Mouse (Mus musculus) spleen, postnatal 10 days (tissue): ENCODE results near the gene Olfr131.
"Not testable (repeated sequence)": the region's sequence is repeated elsewhere in the genome, so short reads cannot be mapped to it uniquely, and the experiment has no call there.

Source experiments
- DNase-seq, 2 experiments: peaks; one replicate each; pipeline ENCODE4 v3.0.0; 2021 to 2022; ENCODE audit warnings: low spot score in 2 of 2

Gene Olfr131

DNA sequence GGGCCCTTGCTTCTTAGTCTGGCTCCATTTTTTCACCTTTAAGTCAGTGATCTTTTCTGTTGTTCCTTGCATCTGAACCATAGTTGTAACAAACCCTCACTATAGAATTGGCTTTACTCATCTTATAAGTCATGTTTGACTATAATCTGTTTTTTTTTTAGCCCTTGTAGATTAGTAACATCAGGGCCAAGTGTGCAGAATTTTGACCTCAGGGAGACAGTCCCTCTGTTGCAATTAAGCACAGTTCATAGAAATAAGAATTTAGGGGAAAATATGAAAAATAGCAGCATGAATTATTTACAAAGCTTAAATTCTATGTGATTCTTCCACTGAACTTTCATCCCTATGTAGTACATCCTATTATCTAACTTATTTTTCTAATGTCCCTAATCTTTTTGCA lies at the start of gene Olfr131:
Olfr131 (minus strand) TSS at position 101 of the 400 bp plus-strand sequence.
- no peak for DNase-seq

DNA sequence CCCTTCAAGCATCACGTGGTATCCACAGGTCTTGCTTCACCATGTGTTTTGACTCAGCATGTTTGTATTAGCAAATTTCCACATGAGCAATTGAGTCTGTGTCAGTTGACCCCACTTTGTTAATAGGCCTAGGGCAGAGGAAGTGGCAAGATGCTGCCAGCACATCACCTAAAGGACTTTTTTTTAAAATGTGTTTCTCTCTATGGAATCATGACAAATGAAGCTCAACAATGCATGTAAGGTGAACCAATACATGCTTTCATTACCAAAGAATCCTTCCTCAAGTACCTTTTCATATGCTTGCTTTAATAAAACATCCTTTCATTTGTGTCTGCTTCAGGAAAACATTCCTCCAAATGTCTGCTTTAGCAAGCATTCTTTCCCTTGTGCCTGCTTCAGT lies 45.9 kb upstream of the Olfr131 start, which contains the start of gene Olfr132:
Olfr132 (minus strand) TSS at position 101 of the 400 bp plus-strand sequence.
- DNase-seq = no peak

DNA sequence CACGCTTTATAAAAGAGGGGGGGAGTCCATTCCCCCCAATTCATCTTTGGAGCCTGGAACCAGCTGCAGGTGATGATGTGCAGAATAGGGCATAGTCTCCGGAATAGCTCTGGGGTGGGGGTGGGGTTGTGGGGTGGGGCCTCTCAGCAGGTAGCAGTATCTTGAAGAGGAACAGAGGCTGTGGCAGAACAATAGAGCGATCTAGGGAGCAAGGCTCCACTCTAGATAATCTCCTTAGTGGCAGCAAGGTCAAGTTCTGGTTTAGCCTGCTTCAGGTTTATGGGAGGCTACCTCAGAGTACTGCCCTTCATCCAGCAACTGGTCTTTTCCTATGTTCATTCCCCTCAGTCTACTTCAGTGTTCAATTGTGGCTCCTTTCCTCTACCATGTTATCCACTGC lies 36.9 kb upstream of the Olfr131 start:
- not testable (repeated sequence) for DNase-seq

DNA sequence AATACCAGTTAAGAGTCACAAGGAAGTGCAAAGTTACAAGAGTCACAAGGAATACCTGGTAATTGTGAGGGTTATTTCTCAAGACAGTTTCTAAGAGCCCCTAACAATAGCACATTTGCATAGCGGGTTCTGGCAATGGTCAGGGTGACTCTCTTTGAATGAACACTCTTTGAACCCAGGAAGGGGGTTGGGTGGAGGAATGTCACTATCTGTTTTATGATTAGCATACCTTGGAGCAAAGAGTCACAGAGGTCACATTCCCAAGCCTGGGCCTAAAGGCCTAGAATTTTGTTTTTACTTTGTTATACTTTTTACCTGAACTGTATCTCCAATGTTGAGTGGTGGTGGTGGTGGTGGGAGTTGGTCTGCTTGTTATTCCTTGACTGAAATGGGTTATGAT lies 35.7 kb upstream of the Olfr131 start:
- DNase-seq = not testable (repeated sequence)

DNA sequence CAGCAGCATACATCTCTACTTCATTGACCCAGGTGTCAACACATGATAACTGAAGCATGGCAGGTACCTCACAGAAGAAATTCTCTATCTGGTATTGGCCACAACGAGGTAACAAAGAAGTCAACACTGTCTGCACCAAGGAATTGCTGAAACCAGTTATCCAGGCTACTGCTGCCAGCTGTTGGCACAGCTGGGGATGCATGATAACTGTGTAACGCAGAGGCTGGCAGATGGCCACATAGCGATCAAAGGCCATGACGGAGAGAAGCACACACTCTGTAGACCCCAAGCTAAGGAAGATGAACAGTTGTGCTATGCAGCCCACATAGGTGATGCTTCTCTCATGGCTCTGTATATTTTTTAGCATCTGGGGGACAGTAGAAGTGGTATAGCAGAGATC lies 6.1 kb downstream of the Olfr131 start:
- no peak for DNase-seq

DNA sequence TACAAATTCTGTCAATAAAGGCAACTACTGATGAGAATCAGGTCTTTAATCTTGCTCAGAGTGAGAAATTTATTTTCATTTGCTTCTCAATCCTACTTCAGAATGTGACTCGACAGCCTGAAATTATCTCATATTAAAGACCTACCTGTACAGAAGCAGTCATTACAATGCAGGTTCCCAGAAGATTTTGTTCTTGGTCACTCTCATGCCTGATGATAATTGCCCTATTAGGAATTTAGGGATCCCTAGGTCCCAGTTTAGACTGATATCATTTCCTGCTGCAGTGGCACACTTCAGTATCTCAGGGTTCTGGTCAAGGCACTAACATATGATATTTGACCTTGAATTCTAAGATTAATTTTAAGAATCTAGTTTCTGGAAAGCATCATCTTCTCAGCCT lies 24.9 kb downstream of the Olfr131 start, which contains the start of gene Olfr130:
Olfr130 (plus strand) TSS at position 301 of the 400 bp plus-strand sequence.
- DNase-seq = no peak

DNA sequence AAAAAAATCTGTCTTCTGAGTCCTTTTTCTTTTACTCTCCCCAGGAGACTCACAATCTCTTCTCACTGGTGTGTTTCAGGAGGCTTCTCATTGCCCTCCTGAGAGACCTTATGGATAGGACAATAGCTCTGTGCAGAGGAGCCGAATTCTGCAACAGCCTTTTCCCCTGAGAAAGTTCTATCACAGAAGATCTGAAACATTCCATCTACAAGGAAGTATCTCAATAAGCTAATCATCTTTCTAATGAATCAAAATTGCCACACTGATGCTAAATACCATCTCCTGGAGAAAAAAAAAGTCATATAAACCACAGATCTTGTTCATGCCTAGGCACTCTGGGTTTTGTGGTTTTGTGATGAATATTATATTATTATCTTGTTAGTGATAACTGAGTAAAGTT lies 28.5 kb downstream of the Olfr131 start, which contains the start of gene Olfr129:
Olfr129 (minus strand) TSS at position 101 of the 400 bp plus-strand sequence.
- DNase-seq = no peak
